Mouse (Mus musculus) E14TG2a.4 (cell line): ENCODE data around the gene Dhrs3.

Experiments
- H3K27me3 ChIP-seq: 2 replicates; pipeline ENCODE4 v1.6.1; 2014; ENCODE audit warnings: low read length, control low read depth; ENCODE audit not compliant: insufficient read depth
- H3K36me3 ChIP-seq: 2 replicates; pipeline ENCODE4 v1.6.1; 2014; ENCODE audit warnings: low read length, control low read depth; ENCODE audit not compliant: insufficient read depth
- H3K4me1 ChIP-seq: replicated peaks from 2 replicates; pipeline ENCODE4 v1.6.1; 2014; ENCODE audit warnings: low read depth, low read length, control low read depth
- H3K4me3 ChIP-seq: replicated peaks from 2 replicates; pipeline ENCODE4 v1.5.1; 2014; ENCODE audit warnings: mild to moderate bottlenecking, low read length
- H3K9me3 ChIP-seq: 2 replicates; pipeline ENCODE4 v1.6.1; 2014; ENCODE audit warnings: low read length, control low read depth
- CTCF ChIP-seq: conservative IDR thresholded peaks from 2 replicates; pipeline ENCODE4 v1.5.1; 2014; ENCODE audit warnings: low read length
- NANOG ChIP-seq: IDR thresholded peaks from 2 replicates; pipeline ENCODE4 v1.6.1; 2014; ENCODE audit warnings: borderline replicate concordance, low read length, mixed read lengths
- POU5F1 ChIP-seq: IDR thresholded peaks from 2 replicates; pipeline ENCODE4 v1.6.1; 2014; ENCODE audit warnings: low read length, borderline replicate concordance

Dhrs3 gene

GRCm38 (mm10) chr4:144882881-144883331 lies 9.7 kb upstream of the Dhrs3 start:
- no peaks in the 10 kb centered on the region for H3K27me3 ChIP-seq

GRCm38 (mm10) chr4:144886460-144886859 lies 6.2 kb upstream of the Dhrs3 start:
- Histone ChIP-seq H3K4me1 (peaks cover 8% of the 10 kb centered on the region), H3K4me3 (no peak overlapping the region), H3K36me3 (no peaks in the 10 kb centered on the region), H3K27me3 (peaks cover 4% of the 10 kb centered on the region; the same call in 1 of the 2 replicates), H3K9me3 (no peaks in the 10 kb centered on the region)
- TF ChIP-seq POU5F1 (no peak), NANOG (no peak), CTCF (no peak)

More at GRCm38 (mm10) chr4:144882881-144883331, 9.7 kb upstream of the Dhrs3 start:
- H3K36me3 ChIP-seq, result no peaks in the 10 kb centered on the region
- no peaks in the 10 kb centered on the region for H3K4me1 ChIP-seq
- H3K4me3 ChIP-seq, result no peak overlapping the region
- no peak for TF ChIP-seq CTCF
- no peak for TF ChIP-seq NANOG
- no peak for TF ChIP-seq POU5F1
- no peaks in the 10 kb centered on the region for H3K9me3 ChIP-seq

DNA sequence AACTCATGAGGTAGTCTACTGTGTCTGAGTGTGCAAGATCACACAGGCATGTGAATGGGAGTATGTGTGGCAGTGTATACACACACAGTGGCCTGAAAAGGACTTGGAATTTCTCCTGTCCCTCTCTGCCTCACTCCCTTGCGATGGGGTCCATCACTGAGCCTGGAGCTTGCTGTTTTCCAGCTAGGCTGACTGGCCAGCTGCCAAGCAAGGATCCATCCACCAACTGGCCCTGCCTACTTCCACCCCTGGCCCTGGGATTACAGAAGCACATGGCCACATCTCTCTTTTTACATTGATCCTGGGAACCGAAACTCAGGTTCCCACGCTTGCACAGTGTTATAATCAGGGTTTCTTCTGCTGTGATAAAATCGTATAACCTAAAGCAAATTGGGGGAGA lies 3.9 kb upstream of the Dhrs3 start:
- Histone ChIP-seq H3K27me3 (peaks cover 18% of the 10 kb centered on the region), H3K4me1 (peaks cover 23% of the 10 kb centered on the region), H3K9me3 (no peaks in the 10 kb centered on the region), H3K4me3 (no peak overlapping the region), H3K36me3 (no peaks in the 10 kb centered on the region)
- no peak for TF ChIP-seq CTCF
- no peak for TF ChIP-seq POU5F1
- TF ChIP-seq NANOG, result no peak

DNA sequence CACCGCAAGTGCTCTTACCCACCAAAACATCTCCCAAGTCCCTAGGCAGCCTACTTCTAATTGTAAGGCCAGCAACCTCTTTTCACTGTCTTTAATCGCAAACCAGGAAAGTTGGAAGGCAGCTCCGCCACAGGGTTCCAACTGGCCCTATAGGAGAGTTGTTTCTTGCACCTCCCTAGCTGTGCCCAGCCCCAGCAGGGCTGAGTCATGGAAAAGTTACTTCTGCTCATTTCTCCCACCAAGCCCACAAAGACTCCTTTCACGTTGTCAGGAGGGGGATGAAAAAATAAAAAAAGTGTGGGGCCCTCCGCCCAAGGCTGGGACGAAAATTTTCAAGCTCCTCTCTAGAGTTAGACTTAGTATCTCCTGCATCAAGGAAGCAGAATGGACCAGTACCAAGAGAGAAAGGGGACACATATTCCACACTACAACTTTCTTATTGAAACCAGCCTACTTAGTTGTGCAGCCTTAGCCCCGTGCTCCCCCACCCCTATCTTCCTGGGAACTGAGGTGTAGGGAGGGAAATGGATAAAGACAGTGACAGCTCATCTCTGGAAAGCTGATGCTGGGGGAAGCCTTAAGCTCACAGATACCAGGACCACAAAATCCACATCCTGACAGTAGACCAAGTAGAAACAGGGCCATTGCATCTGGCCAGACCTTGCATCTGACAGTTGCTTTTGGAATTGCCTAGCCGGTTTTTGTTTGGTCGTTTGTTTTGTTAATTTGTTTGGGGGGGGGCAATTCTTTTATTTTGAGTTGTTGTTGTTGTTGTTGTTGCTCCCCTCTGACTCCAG lies 2.9 kb upstream of the Dhrs3 start:
- Histone ChIP-seq H3K4me3 (no peak overlapping the region), H3K9me3 (no peaks in the 10 kb centered on the region), H3K36me3 (no peaks in the 10 kb centered on the region), H3K4me1 (peaks cover 32% of the 10 kb centered on the region), H3K27me3 (peaks cover 28% of the 10 kb centered on the region)
- TF ChIP-seq CTCF (no peak), POU5F1 (no peak), NANOG (no peak)

DNA sequence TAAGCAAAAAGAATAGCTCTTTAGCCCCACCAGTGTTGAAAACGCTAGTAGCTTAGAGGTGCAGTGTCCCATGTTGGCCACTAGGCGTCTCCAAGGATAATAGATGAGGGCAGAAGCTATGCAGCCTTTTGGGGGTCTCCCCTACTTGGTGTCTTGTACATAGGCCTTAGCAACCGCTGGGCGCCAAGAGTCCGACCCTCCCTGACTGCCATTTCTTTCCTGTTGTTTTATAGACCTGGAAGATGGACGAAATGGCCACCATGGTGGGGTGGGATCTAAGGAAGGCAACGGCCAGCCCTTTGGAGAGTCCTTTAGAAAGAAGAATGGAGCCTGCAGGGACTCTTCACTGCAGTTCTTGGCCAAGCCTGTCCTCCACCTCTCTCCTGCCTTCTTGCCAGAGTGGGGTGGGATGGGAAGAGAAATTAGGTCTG lies 1.9 kb upstream of the Dhrs3 start:
- Histone ChIP-seq H3K36me3 (no peaks in the 10 kb centered on the region), H3K4me1 (peaks cover 39% of the 10 kb centered on the region), H3K27me3 (peaks cover 33% of the 10 kb centered on the region), H3K9me3 (no peaks in the 10 kb centered on the region), H3K4me3 (no peak overlapping the region)
- TF ChIP-seq NANOG, result no peak
- TF ChIP-seq CTCF, result peak; percentile 92
- no peak for TF ChIP-seq POU5F1

- Histone ChIP-seq H3K36me3 (no peaks in the 10 kb centered on the region), H3K4me3 (peak overlapping the region; percentile 77), H3K4me1 (peaks cover 40% of the 10 kb centered on the region), H3K9me3 (no peaks in the 10 kb centered on the region), H3K27me3 (peaks cover 33% of the 10 kb centered on the region)
- TF ChIP-seq NANOG, result no peak
- TF ChIP-seq CTCF, result no peak
- TF ChIP-seq POU5F1, result no peak
Observed at GRCm38 (mm10) chr4:144891121-144891711, 1.4 kb upstream of the Dhrs3 start.

- no peak for TF ChIP-seq POU5F1
- no peak for TF ChIP-seq CTCF
- TF ChIP-seq NANOG, result no peak
- Histone ChIP-seq H3K4me3 (peak overlapping the region; percentile 77), H3K36me3 (no peaks in the 10 kb centered on the region), H3K4me1 (peaks cover 42% of the 10 kb centered on the region), H3K9me3 (no peaks in the 10 kb centered on the region), H3K27me3 (peaks cover 33% of the 10 kb centered on the region)
Observed at GRCm38 (mm10) chr4:144891743-144892132, 889 bp upstream of the Dhrs3 start.

DNA sequence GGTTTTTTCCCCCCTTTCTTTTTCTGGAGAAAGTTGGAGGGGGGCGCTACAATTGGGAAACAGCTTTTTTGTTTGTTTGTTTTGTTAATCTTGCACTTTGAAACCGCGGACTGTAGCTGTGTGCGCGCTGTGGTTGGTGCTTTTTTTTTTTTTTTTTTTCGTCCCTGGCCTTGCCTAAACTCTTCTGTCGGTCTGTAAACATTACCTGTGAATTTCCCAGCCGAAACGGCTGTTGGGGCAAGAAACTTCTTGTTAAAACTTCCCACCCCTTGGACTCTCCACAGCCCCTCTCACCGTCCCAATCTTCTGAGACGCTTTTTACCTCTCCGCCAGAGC lies 278 bp downstream of the Dhrs3 start:
- Histone ChIP-seq H3K27me3 (peaks cover 33% of the 10 kb centered on the region), H3K9me3 (no peaks in the 10 kb centered on the region), H3K4me1 (peaks cover 43% of the 10 kb centered on the region), H3K36me3 (no peaks in the 10 kb centered on the region), H3K4me3 (peak overlapping the region; percentile 77)
- TF ChIP-seq CTCF (no peak), NANOG (no peak), POU5F1 (no peak)
